Mouse (Mus musculus): Measurements from ENCODE around the gene Rgs6. TPM values are rescaled to one million over a fixed set of nuclear protein-coding genes. Genes with fewer than 3 reads are reported as not detected.

The Rgs6 gene
- polyA plus RNA-seq, 1 experiment from 2014 or later, result 7.4 TPM

DNA sequence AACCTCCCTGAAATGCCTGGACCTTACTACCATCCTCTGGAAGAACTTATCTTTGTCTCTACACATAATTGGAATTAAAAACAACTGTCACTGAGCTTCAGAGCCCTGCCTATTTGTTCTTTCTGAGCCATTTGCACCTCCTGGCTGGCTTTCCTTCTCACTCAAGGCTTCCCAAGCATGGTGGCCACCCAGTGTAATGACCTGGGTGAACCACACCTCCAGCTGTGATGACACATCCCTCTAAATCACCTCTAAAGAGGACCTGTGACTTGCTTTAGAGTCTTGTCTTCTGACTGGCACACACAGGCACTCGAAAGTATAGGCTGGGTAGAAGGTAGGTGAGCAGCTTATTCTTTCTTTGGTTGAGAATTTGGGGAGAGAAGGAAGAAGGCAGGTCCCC is 509.7 kb downstream of the Rgs6 start:
- H3K9ac ChIP-seq (replicated peaks; ENCODE audit: low read depth, low read length), result no peak overlapping the region
- ATAC-seq (ENCODE audit: low read depth), result no peak
- H3K36me3 ChIP-seq (ENCODE audit: control insufficient read depth, insufficient read depth, low read length), result no peaks in the 10 kb centered on the region
- H3K9me3 ChIP-seq (ENCODE audit: control insufficient read depth, low read length), result no peaks in the 10 kb centered on the region
- 74% methylated on average over 1 of the region's 1 CpGs for WGBS
- H3K4me3 ChIP-seq (ENCODE audit: low read depth, low read length), result no peak overlapping the region
- H3K27me3 ChIP-seq (ENCODE audit: control insufficient read depth, insufficient read depth, low read length), result no peaks in the 10 kb centered on the region
- H3K4me1 ChIP-seq (ENCODE audit: control insufficient read depth, insufficient read depth, low read length), result no peaks in the 10 kb centered on the region
- no peak overlapping the region for H3K4me2 ChIP-seq (ENCODE audit: low read depth, low read length)
- H3K27ac ChIP-seq (ENCODE audit: low read depth, low read length), result no peak overlapping the region

DNA sequence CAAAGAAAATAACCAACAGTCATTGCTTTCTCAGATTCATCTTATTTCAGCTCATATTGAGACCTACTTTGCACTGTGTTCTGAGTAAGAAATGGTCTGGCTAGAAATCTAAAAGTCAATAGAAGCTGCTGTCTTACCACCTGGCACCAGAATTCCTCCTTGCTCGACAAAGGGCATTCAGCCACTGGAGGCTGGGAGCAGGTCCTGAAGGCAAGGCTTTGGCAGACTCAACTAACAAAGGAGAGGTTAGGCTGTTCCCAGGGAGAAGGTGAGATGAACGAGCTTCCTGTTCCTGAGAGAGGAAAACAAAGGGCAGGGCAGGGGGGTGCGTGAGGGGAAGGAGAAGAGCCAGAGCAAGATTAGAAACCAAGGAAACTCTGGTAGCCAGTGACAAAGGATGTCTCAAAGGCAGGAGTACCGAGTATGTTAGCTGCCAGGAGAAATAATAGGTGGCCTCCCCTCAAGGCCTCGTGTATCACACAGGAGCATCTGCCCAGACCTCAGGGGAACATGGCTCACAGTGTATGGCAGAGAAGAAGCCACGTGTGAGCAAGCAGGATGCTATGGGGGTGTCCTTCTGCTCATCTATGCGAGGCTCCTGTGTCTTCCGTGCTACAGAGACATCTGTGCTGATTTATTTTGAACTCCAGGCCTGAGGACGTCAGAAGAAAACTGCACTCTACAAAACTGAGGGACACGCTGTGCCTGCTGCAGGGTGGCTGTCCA is 510.7 kb downstream of the Rgs6 start:
- no peak for ATAC-seq (ENCODE audit: low read depth)
- H3K4me3 ChIP-seq (ENCODE audit: low read depth, low read length), result no peak overlapping the region
- WGBS, result 39% methylated on average over 10 of the region's 10 CpGs
- no peaks in the 10 kb centered on the region for H3K4me1 ChIP-seq (ENCODE audit: control insufficient read depth, insufficient read depth, low read length)
- no peaks in the 10 kb centered on the region for H3K27me3 ChIP-seq (ENCODE audit: control insufficient read depth, insufficient read depth, low read length)
- no peaks in the 10 kb centered on the region for H3K9me3 ChIP-seq (ENCODE audit: control insufficient read depth, low read length)
- H3K36me3 ChIP-seq (ENCODE audit: control insufficient read depth, insufficient read depth, low read length), result no peaks in the 10 kb centered on the region
- no peak overlapping the region for H3K4me2 ChIP-seq (ENCODE audit: low read depth, low read length)
- no peak overlapping the region for H3K27ac ChIP-seq (ENCODE audit: low read depth, low read length)
- H3K9ac ChIP-seq (replicated peaks; ENCODE audit: low read depth, low read length), result no peak overlapping the region

DNA sequence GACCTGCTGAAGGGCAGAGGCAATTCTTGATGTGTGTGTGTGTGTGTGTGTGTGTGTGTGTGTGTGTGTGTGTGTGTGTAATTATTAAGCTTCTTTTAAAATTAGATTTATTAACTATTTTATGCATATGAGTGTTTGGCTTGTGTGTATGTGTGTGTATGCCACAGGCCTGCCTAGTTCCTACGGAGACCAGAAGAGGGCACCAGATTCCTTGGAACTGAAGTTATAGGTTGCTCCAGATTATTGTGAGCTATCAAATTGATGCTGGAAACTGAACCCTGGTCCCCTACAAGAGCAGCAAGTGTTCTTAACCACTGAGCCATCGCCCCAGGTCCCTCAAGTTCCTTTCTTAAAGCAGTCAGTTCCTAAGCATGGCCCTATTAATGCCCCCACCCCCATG is 511.8 kb downstream of the Rgs6 start:
- Histone ChIP-seq H3K4me1 (ENCODE audit: control insufficient read depth, insufficient read depth, low read length) (no peaks in the 10 kb centered on the region), H3K27me3 (ENCODE audit: control insufficient read depth, insufficient read depth, low read length) (no peaks in the 10 kb centered on the region), H3K27ac (ENCODE audit: low read depth, low read length) (no peak overlapping the region), H3K36me3 (ENCODE audit: control insufficient read depth, insufficient read depth, low read length) (no peaks in the 10 kb centered on the region), H3K4me3 (ENCODE audit: low read depth, low read length) (no peak overlapping the region), H3K9me3 (ENCODE audit: control insufficient read depth, low read length) (no peaks in the 10 kb centered on the region), H3K9ac (replicated peaks; ENCODE audit: low read depth, low read length) (no peak overlapping the region), H3K4me2 (ENCODE audit: low read depth, low read length) (no peak overlapping the region)
- ATAC-seq (ENCODE audit: low read depth), result no peak
- 81% methylated on average over 2 of the region's 2 CpGs for WGBS

DNA sequence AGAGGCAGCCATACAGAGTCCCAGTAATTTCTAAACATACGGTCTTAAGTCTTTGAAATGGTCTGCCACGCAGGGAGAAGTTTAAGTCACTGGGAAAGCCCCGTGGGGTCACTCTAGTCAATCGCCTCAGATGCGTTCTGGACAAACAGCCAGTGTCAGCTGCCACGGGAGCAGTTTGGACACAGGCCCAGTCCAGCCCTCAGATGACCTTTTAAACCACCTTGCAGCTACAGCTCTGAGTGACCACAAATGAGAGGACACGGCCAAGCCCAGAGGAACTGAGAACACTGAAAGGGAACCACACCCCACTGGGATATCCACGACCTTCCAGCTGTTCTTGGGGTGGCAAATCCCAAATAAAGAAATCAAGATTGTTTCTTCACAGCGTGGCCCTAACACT is 512.3 kb downstream of the Rgs6 start:
- 80% methylated on average over 9 of the region's 9 CpGs for WGBS

DNA sequence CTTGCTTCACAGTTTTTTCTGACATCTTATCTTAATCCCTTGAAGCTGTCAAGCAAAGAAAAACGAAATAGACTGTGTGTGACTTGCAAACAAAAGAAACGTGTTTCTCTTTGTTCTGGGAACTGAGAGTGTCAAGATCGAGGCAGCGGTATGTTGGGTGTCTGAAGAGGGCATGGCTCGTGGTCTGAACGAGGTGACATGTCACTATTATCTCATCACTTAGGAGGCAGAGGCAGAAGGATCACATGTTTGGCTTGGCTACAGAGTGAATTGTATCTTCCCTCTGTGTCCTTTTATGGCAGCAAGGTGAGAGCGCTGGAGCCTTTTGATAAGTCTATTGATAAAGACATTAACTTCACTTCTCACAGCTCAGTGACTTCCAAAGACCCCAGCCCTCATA is 512.8 kb downstream of the Rgs6 start:
- no peak for ATAC-seq (ENCODE audit: low read depth)
- 74% methylated on average over 7 of the region's 7 CpGs for WGBS

More for the DNA sequence above, 512.3 kb downstream of the Rgs6 start:
- no peak overlapping the region for H3K9ac ChIP-seq (replicated peaks; ENCODE audit: low read depth, low read length)
- H3K27ac ChIP-seq (ENCODE audit: low read depth, low read length), result no peak overlapping the region
- H3K4me1 ChIP-seq (ENCODE audit: control insufficient read depth, insufficient read depth, low read length), result no peaks in the 10 kb centered on the region
- ATAC-seq (ENCODE audit: low read depth), result no peak
- H3K36me3 ChIP-seq (ENCODE audit: control insufficient read depth, insufficient read depth, low read length), result no peaks in the 10 kb centered on the region
- no peak overlapping the region for H3K4me3 ChIP-seq (ENCODE audit: low read depth, low read length)
- no peak overlapping the region for H3K4me2 ChIP-seq (ENCODE audit: low read depth, low read length)
- H3K9me3 ChIP-seq (ENCODE audit: control insufficient read depth, low read length), result no peaks in the 10 kb centered on the region
- no peaks in the 10 kb centered on the region for H3K27me3 ChIP-seq (ENCODE audit: control insufficient read depth, insufficient read depth, low read length)

DNA sequence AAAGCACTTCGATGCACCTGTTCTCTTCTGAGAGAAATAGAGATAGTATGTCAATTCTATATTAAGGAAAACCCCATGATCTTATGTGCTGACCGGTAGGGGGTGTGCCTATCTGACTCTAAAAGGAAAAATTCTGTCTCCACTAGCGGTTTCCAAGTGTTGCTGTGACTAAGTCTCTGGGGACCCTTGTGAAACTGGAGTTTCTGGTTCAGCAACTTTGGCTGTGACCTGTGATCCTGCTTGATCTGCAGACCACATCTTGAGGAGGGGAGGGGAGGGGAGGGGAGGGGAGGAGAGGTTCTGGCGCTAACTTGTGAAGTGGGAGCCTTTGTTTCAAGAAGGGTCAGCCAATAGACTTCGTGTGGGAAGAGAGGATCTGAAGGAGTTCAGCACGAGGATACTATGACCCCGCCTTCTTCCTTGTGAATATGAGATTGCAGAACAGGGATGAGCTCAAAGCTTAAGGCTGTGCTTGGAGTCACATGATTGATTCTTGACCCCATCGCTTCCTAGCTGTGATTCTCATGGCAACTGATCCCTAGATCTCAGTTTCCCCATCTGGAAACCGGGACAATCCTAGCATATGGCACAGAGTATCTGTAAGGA is 517.5 kb downstream of the Rgs6 start:
- 64% methylated on average over 9 of the region's 9 CpGs for WGBS
- no peak overlapping the region for H3K27ac ChIP-seq (ENCODE audit: low read depth, low read length)
- H3K9ac ChIP-seq (replicated peaks; ENCODE audit: low read depth, low read length), result no peak overlapping the region
- H3K4me1 ChIP-seq (ENCODE audit: control insufficient read depth, insufficient read depth, low read length), result no peaks in the 10 kb centered on the region
- no peaks in the 10 kb centered on the region for H3K9me3 ChIP-seq (ENCODE audit: control insufficient read depth, low read length)
- no peaks in the 10 kb centered on the region for H3K27me3 ChIP-seq (ENCODE audit: control insufficient read depth, insufficient read depth, low read length)
- ATAC-seq (ENCODE audit: low read depth), result no peak
- H3K4me3 ChIP-seq (ENCODE audit: low read depth, low read length), result no peak overlapping the region
- no peaks in the 10 kb centered on the region for H3K36me3 ChIP-seq (ENCODE audit: control insufficient read depth, insufficient read depth, low read length)
- no peak overlapping the region for H3K4me2 ChIP-seq (ENCODE audit: low read depth, low read length)

More for the DNA sequence above, 512.8 kb downstream of the Rgs6 start:
- Histone ChIP-seq H3K27ac (ENCODE audit: low read depth, low read length) (no peak overlapping the region), H3K4me1 (ENCODE audit: control insufficient read depth, insufficient read depth, low read length) (no peaks in the 10 kb centered on the region), H3K4me2 (ENCODE audit: low read depth, low read length) (no peak overlapping the region), H3K9me3 (ENCODE audit: control insufficient read depth, low read length) (no peaks in the 10 kb centered on the region), H3K4me3 (ENCODE audit: low read depth, low read length) (no peak overlapping the region), H3K9ac (replicated peaks; ENCODE audit: low read depth, low read length) (no peak overlapping the region), H3K27me3 (ENCODE audit: control insufficient read depth, insufficient read depth, low read length) (no peaks in the 10 kb centered on the region), H3K36me3 (ENCODE audit: control insufficient read depth, insufficient read depth, low read length) (no peaks in the 10 kb centered on the region)

DNA sequence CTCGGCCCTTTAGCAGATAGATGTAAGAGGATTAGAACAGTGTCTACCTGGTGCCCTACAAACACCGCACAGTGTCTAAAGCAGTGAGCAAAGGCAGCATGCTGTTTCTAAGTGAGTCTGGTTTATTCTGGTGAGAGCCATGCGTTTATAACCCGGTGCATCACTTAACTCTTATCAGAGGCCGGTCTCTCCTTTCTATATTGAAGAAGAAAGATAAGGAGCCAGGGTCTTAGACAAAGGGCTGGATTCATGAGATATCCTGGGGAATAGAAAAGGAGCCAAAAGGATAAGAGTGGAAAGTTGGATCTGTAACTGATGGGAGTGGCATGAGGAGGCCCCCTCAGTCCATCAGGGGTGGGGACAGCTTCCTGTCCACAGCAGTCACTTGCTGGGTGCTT is 518.0 kb downstream of the Rgs6 start:
- no peaks in the 10 kb centered on the region for H3K36me3 ChIP-seq (ENCODE audit: control insufficient read depth, insufficient read depth, low read length)
- H3K4me3 ChIP-seq (ENCODE audit: low read depth, low read length), result no peak overlapping the region
- H3K27me3 ChIP-seq (ENCODE audit: control insufficient read depth, insufficient read depth, low read length), result no peaks in the 10 kb centered on the region
- 89% methylated on average over 5 of the region's 5 CpGs for WGBS
- no peak overlapping the region for H3K9ac ChIP-seq (replicated peaks; ENCODE audit: low read depth, low read length)
- no peak overlapping the region for H3K27ac ChIP-seq (ENCODE audit: low read depth, low read length)
- H3K4me1 ChIP-seq (ENCODE audit: control insufficient read depth, insufficient read depth, low read length), result no peaks in the 10 kb centered on the region
- ATAC-seq (ENCODE audit: low read depth), result no peak
- H3K9me3 ChIP-seq (ENCODE audit: control insufficient read depth, low read length), result no peaks in the 10 kb centered on the region
- no peak overlapping the region for H3K4me2 ChIP-seq (ENCODE audit: low read depth, low read length)

DNA sequence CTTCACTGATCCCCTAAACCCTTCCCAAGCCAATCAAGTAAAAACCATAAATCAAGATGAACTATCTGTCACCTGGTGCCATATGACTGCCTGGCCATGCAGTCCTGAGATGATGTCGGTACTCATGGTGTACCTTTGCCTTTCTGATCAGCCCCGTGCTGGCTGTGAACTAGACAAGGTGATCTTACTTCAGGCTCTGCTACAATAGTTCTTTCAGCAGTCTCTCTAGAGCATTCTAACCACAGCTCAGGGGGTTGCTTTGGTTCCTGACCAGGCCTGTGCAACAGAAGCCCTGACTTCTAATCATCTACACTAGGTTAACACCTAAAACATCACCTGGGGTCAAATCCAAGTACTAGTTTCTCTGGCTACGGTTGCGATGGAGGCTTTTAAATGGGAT is 521.4 kb downstream of the Rgs6 start:
- Histone ChIP-seq H3K4me3 (ENCODE audit: low read depth, low read length) (no peak overlapping the region), H3K4me1 (ENCODE audit: control insufficient read depth, insufficient read depth, low read length) (0 out of 2 replicates have a peak, but pooled peaks cover 11% of the 10 kb centered on the region), H3K4me2 (ENCODE audit: low read depth, low read length) (no peak overlapping the region), H3K27me3 (ENCODE audit: control insufficient read depth, insufficient read depth, low read length) (no peaks in the 10 kb centered on the region), H3K9ac (replicated peaks; ENCODE audit: low read depth, low read length) (no peak overlapping the region), H3K9me3 (ENCODE audit: control insufficient read depth, low read length) (no peaks in the 10 kb centered on the region), H3K36me3 (ENCODE audit: control insufficient read depth, insufficient read depth, low read length) (no peaks in the 10 kb centered on the region), H3K27ac (ENCODE audit: low read depth, low read length) (no peak overlapping the region)
- ATAC-seq (ENCODE audit: low read depth), result no peak
- 85% methylated on average over 4 of the region's 4 CpGs for WGBS

DNA sequence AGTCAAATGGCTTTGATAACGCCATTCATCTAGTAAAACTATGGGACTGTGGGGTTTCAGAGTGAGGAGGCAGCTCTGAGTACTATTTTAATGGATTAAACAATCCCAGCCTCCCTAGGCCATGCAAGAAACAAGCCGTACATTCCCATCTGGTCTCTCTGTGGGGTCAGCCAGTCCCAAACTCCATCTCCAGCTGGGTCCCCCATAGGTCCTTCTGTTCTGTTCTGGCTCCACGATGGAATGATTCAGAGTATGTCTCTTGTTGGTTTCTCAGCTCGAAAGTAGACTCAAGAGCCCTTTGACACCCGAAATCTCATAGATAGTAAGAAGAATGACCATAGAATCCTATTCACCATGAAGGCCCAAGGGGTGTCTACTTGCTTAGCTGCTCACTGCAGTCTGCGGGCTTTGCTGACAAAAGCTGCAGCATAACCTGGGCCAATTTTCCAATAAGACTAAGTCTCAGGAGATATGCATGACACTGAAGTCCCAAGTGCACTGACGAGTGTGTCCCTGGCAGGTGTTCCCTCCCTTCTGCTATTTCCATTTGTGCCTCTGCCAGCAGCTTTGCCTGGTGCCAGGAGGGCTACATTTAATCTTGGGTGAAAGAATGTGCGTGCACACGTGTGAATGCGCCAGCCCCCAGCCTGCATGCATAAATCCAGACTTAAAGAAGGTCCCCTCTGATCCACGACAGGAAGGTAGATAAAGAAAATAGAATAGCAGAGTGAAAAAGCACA is 522.0 kb downstream of the Rgs6 start:
- Histone ChIP-seq H3K36me3 (ENCODE audit: control insufficient read depth, insufficient read depth, low read length) (no peaks in the 10 kb centered on the region), H3K4me3 (ENCODE audit: low read depth, low read length) (no peak overlapping the region), H3K4me1 (ENCODE audit: control insufficient read depth, insufficient read depth, low read length) (0 out of 2 replicates have a peak, but pooled peaks cover 11% of the 10 kb centered on the region), H3K27me3 (ENCODE audit: control insufficient read depth, insufficient read depth, low read length) (no peaks in the 10 kb centered on the region), H3K9me3 (ENCODE audit: control insufficient read depth, low read length) (no peaks in the 10 kb centered on the region), H3K4me2 (ENCODE audit: low read depth, low read length) (no peak overlapping the region), H3K27ac (ENCODE audit: low read depth, low read length) (no peak overlapping the region), H3K9ac (replicated peaks; ENCODE audit: low read depth, low read length) (no peak overlapping the region)
- 56% methylated on average over 11 of the region's 11 CpGs for WGBS
- ATAC-seq (ENCODE audit: low read depth), result no peak

All from neural tube, embryonic 14.5 days (tissue).